Mouse (Mus musculus): ENCODE measurements at regions not wholly inside any gene's neighbourhood (a gene's known extent, or its start where the extent isn't known, plus 50 kb on each side); places are given as distances from the start of the nearest gene placed in this dataset.

- Histone ChIP-seq H3K27ac (ENCODE audit: low read length) (no peak overlapping the region), H3K4me3 (ENCODE audit: low read depth, low read length) (no peak overlapping the region), H3K9me3 (ENCODE audit: control insufficient read depth, low read depth, low read length) (no peaks in the 10 kb centered on the region), H3K4me1 (ENCODE audit: control insufficient read depth, insufficient read depth, low read length) (no peaks in the 10 kb centered on the region), H3K36me3 (ENCODE audit: control insufficient read depth, insufficient read depth, low read length) (no peaks in the 10 kb centered on the region), H3K27me3 (ENCODE audit: control insufficient read depth, insufficient read depth, low read length) (no peaks in the 10 kb centered on the region), H3K9ac (replicated peaks; ENCODE audit: low read depth, low read length) (no peak overlapping the region), H3K4me2 (replicated peaks; ENCODE audit: low read depth, low read length) (no peak overlapping the region)
- WGBS: 87% methylated on average over 4 of the region's 4 CpGs
- ATAC-seq (ENCODE audit: insufficient number of reproducible peaks, insufficient read depth, low FRiP score, low read depth): no peak
These were observed 109.2 kb upstream of the Fndc3a start for GRCm38 (mm10) chr14:72819037-72819436.

GRCm38 (mm10) chr14:72817764-72818163 is 108.0 kb upstream of the Fndc3a start:
- H3K27me3 ChIP-seq (ENCODE audit: control insufficient read depth, insufficient read depth, low read length): no peaks in the 10 kb centered on the region
- H3K9ac ChIP-seq (replicated peaks; ENCODE audit: low read depth, low read length): no peak overlapping the region
- no peaks in the 10 kb centered on the region for H3K9me3 ChIP-seq (ENCODE audit: control insufficient read depth, low read depth, low read length)
- H3K36me3 ChIP-seq (ENCODE audit: control insufficient read depth, insufficient read depth, low read length): no peaks in the 10 kb centered on the region
- ATAC-seq (ENCODE audit: insufficient number of reproducible peaks, insufficient read depth, low FRiP score, low read depth): no peak
- no peak overlapping the region for H3K4me2 ChIP-seq (replicated peaks; ENCODE audit: low read depth, low read length)
- WGBS: 83% methylated on average over 5 of the region's 5 CpGs
- no peak overlapping the region for H3K4me3 ChIP-seq (ENCODE audit: low read depth, low read length)
- no peak overlapping the region for H3K27ac ChIP-seq (ENCODE audit: low read length)
- H3K4me1 ChIP-seq (ENCODE audit: control insufficient read depth, insufficient read depth, low read length): no peaks in the 10 kb centered on the region

- 33% methylated on average over 10 of the region's 10 CpGs for WGBS
- H3K4me2 ChIP-seq (replicated peaks; ENCODE audit: low read depth, low read length): no peak overlapping the region
- no peak overlapping the region for H3K9ac ChIP-seq (replicated peaks; ENCODE audit: low read depth, low read length)
- no peak overlapping the region for H3K4me3 ChIP-seq (ENCODE audit: low read depth, low read length)
- no peaks in the 10 kb centered on the region for H3K36me3 ChIP-seq (ENCODE audit: control insufficient read depth, insufficient read depth, low read length)
- no peak overlapping the region for H3K27ac ChIP-seq (ENCODE audit: low read length)
- ATAC-seq (ENCODE audit: insufficient number of reproducible peaks, insufficient read depth, low FRiP score, low read depth): no peak
- H3K27me3 ChIP-seq (ENCODE audit: control insufficient read depth, insufficient read depth, low read length): no peaks in the 10 kb centered on the region
- no peaks in the 10 kb centered on the region for H3K9me3 ChIP-seq (ENCODE audit: control insufficient read depth, low read depth, low read length)
- no peaks in the 10 kb centered on the region for H3K4me1 ChIP-seq (ENCODE audit: control insufficient read depth, insufficient read depth, low read length)
These were observed 107.0 kb upstream of the Fndc3a start for GRCm38 (mm10) chr14:72816847-72817246.

DNA sequence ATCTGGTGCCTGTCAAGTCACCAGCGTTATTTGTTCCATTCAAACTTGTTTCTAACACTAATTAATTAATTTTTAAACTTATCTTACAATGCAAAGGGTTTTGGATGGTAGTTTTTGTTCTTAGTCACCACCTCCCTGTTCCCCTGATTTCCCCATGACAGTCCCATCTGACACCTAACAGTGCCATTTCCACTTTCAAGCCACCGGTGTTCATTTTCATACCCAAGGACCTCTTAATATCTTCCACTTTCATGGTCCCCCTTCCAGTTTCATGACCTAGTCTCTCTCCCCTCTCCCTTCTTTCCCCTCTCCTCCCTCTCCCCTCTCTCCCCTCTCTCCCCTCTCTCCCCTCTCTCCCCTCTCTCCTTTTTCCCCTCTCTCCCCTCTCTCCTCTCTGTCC is 99.3 kb upstream of the Fndc3a start:
- no peak for ATAC-seq (ENCODE audit: insufficient number of reproducible peaks, insufficient read depth, low FRiP score, low read depth)
- H3K36me3 ChIP-seq (ENCODE audit: control insufficient read depth, insufficient read depth, low read length): no peaks in the 10 kb centered on the region
- no peak overlapping the region for H3K4me2 ChIP-seq (replicated peaks; ENCODE audit: low read depth, low read length)
- H3K9me3 ChIP-seq (ENCODE audit: control insufficient read depth, low read depth, low read length): no peaks in the 10 kb centered on the region
- H3K27me3 ChIP-seq (ENCODE audit: control insufficient read depth, insufficient read depth, low read length): no peaks in the 10 kb centered on the region
- WGBS: 84% methylated on average over 2 of the region's 2 CpGs
- H3K9ac ChIP-seq (replicated peaks; ENCODE audit: low read depth, low read length): no peak overlapping the region
- H3K4me3 ChIP-seq (ENCODE audit: low read depth, low read length): no peak overlapping the region
- H3K4me1 ChIP-seq (ENCODE audit: control insufficient read depth, insufficient read depth, low read length): no peaks in the 10 kb centered on the region
- no peak overlapping the region for H3K27ac ChIP-seq (ENCODE audit: low read length)

GRCm38 (mm10) chr14:72807947-72808346 is 98.1 kb upstream of the Fndc3a start:
- Histone ChIP-seq H3K9me3 (ENCODE audit: control insufficient read depth, low read depth, low read length) (no peaks in the 10 kb centered on the region), H3K4me3 (ENCODE audit: low read depth, low read length) (no peak overlapping the region), H3K36me3 (ENCODE audit: control insufficient read depth, insufficient read depth, low read length) (no peaks in the 10 kb centered on the region), H3K27me3 (ENCODE audit: control insufficient read depth, insufficient read depth, low read length) (no peaks in the 10 kb centered on the region), H3K4me1 (ENCODE audit: control insufficient read depth, insufficient read depth, low read length) (no peaks in the 10 kb centered on the region), H3K9ac (replicated peaks; ENCODE audit: low read depth, low read length) (no peak overlapping the region), H3K4me2 (replicated peaks; ENCODE audit: low read depth, low read length) (no peak overlapping the region), H3K27ac (ENCODE audit: low read length) (no peak overlapping the region)
- 72% methylated on average over 3 of the region's 3 CpGs for WGBS
- ATAC-seq (ENCODE audit: insufficient number of reproducible peaks, insufficient read depth, low FRiP score, low read depth): no peak

GRCm38 (mm10) chr14:72807286-72807685 is 97.5 kb upstream of the Fndc3a start:
- Histone ChIP-seq H3K4me2 (replicated peaks; ENCODE audit: low read depth, low read length) (no peak overlapping the region), H3K4me3 (ENCODE audit: low read depth, low read length) (no peak overlapping the region), H3K36me3 (ENCODE audit: control insufficient read depth, insufficient read depth, low read length) (no peaks in the 10 kb centered on the region), H3K27me3 (ENCODE audit: control insufficient read depth, insufficient read depth, low read length) (no peaks in the 10 kb centered on the region), H3K9ac (replicated peaks; ENCODE audit: low read depth, low read length) (no peak overlapping the region), H3K9me3 (ENCODE audit: control insufficient read depth, low read depth, low read length) (no peaks in the 10 kb centered on the region), H3K27ac (ENCODE audit: low read length) (no peak overlapping the region), H3K4me1 (ENCODE audit: control insufficient read depth, insufficient read depth, low read length) (no peaks in the 10 kb centered on the region)
- no peak for ATAC-seq (ENCODE audit: insufficient number of reproducible peaks, insufficient read depth, low FRiP score, low read depth)
- WGBS: 80% methylated on average over 7 of the region's 7 CpGs

DNA sequence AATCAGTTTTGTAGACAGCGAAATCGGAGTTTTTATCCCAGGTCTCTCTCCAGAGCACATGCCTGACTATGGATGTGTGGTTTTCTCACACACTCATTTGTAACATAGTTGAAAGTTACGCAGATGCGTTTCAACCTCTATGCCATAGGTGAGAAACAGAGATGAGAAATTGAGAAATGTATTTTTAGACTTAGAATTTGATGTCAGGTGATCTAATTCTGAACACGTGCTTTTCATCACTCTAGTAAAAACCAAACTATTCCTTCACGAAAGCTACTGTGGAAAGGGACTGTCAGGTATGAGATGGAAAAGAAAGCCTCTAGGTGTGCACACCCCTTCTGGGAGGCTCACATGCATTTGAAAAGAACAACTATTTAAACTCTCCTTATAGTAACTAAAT is 96.8 kb upstream of the Fndc3a start:
- ATAC-seq (ENCODE audit: insufficient number of reproducible peaks, insufficient read depth, low FRiP score, low read depth): no peak
- H3K27ac ChIP-seq (ENCODE audit: low read length): no peak overlapping the region
- no peak overlapping the region for H3K4me2 ChIP-seq (replicated peaks; ENCODE audit: low read depth, low read length)
- no peaks in the 10 kb centered on the region for H3K36me3 ChIP-seq (ENCODE audit: control insufficient read depth, insufficient read depth, low read length)
- 91% methylated on average over 6 of the region's 6 CpGs for WGBS
- no peaks in the 10 kb centered on the region for H3K9me3 ChIP-seq (ENCODE audit: control insufficient read depth, low read depth, low read length)
- no peak overlapping the region for H3K4me3 ChIP-seq (ENCODE audit: low read depth, low read length)
- no peaks in the 10 kb centered on the region for H3K27me3 ChIP-seq (ENCODE audit: control insufficient read depth, insufficient read depth, low read length)
- no peak overlapping the region for H3K9ac ChIP-seq (replicated peaks; ENCODE audit: low read depth, low read length)
- no peaks in the 10 kb centered on the region for H3K4me1 ChIP-seq (ENCODE audit: control insufficient read depth, insufficient read depth, low read length)

DNA sequence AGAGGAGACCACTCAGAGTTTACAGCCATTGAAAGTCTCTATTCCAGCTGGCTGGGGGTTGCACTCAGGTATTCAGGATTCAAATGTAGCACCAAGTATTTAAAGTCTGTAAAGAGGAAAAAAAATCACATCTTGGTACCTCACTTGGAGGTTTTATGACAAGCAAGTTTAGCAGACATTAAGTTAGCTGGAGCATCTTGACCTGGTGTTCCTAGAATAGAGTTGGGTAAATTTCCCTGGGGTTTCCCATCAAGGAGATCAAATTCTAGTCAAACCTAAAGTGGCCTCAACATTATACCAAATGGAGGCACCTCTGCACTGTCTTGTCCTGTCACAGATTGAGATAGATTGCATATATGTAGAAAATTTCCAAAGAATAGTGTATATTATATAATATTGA is 93.8 kb upstream of the Fndc3a start:
- Histone ChIP-seq H3K27ac (ENCODE audit: low read length) (no peak overlapping the region), H3K4me2 (replicated peaks; ENCODE audit: low read depth, low read length) (no peak overlapping the region), H3K4me1 (ENCODE audit: control insufficient read depth, insufficient read depth, low read length) (no peaks in the 10 kb centered on the region), H3K27me3 (ENCODE audit: control insufficient read depth, insufficient read depth, low read length) (no peaks in the 10 kb centered on the region), H3K9ac (replicated peaks; ENCODE audit: low read depth, low read length) (no peak overlapping the region), H3K36me3 (ENCODE audit: control insufficient read depth, insufficient read depth, low read length) (no peaks in the 10 kb centered on the region), H3K4me3 (ENCODE audit: low read depth, low read length) (no peak overlapping the region), H3K9me3 (ENCODE audit: control insufficient read depth, low read depth, low read length) (no peaks in the 10 kb centered on the region)
- no peak for ATAC-seq (ENCODE audit: insufficient number of reproducible peaks, insufficient read depth, low FRiP score, low read depth)

DNA sequence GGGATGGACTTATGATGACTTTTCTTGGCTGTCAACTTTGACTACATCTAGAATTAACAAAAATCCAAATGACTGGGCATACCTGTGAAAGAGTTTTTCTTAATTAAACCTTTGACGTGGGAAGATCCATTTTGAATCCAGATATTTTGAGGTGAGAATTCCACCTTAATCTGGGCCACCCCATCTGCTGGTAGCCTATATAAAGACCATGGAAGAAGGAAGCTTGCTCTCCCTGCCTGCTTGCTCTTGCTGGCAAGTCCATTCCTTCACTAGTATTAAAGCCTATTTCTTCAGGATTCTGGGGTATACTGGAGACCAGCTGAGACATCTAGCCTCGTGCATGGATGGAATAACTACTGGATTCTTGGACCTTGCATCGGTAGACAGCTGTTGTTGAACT is 80.9 kb upstream of the Fndc3a start:
- Histone ChIP-seq H3K9me3 (ENCODE audit: control insufficient read depth, low read depth, low read length) (no peaks in the 10 kb centered on the region), H3K27me3 (ENCODE audit: control insufficient read depth, insufficient read depth, low read length) (no peaks in the 10 kb centered on the region), H3K4me2 (replicated peaks; ENCODE audit: low read depth, low read length) (no peak overlapping the region), H3K4me3 (ENCODE audit: low read depth, low read length) (no peak overlapping the region), H3K4me1 (ENCODE audit: control insufficient read depth, insufficient read depth, low read length) (no peaks in the 10 kb centered on the region), H3K9ac (replicated peaks; ENCODE audit: low read depth, low read length) (no peak overlapping the region), H3K27ac (ENCODE audit: low read length) (no peak overlapping the region), H3K36me3 (ENCODE audit: control insufficient read depth, insufficient read depth, low read length) (no peaks in the 10 kb centered on the region)
- no peak for ATAC-seq (ENCODE audit: insufficient number of reproducible peaks, insufficient read depth, low FRiP score, low read depth)
- 75% methylated on average over 3 of the region's 3 CpGs for WGBS
